Mouse (Mus musculus) MEL (cell line): ENCODE measurements around the gene Bbs9.

Experiments
- BHLHE40 ChIP-seq: IDR thresholded peaks from 2 replicates; pipeline ENCODE4 v1.6.1; 2012; ENCODE audit warnings: low read depth, mild to moderate bottlenecking, inconsistent platforms, low read length, improper control_type of control experiment, borderline replicate concordance
- CTCF ChIP-seq, 3 experiments: IDR thresholded peaks in 2 of 3; conservative IDR thresholded peaks in 1 of 3; 2 replicates each; pipeline ENCODE4 v1.5.1; 2011 to 2012; ENCODE audit warnings: low read length in 3 of 3, low read depth in 2 of 3, mild to moderate bottlenecking in 2 of 3, improper control_type of control experiment in 1 of 3, inconsistent platforms in 1 of 3, mixed read lengths in 1 of 3, moderate library complexity in 1 of 3; ENCODE audit not compliant: control insufficient read depth in 1 of 3, insufficient read depth in 1 of 3, poor library complexity in 1 of 3, severe bottlenecking in 1 of 3
- EP300 ChIP-seq, 2 experiments: IDR thresholded peaks; 2 replicates each; pipeline ENCODE4 v1.6.1; 2011; ENCODE audit warnings: improper control_type of control experiment in 2 of 2, low read length in 2 of 2, low read depth in 1 of 2, mild to moderate bottlenecking in 1 of 2
- MXI1 ChIP-seq: IDR thresholded peaks from 2 replicates; pipeline ENCODE4 v1.6.1; 2011; ENCODE audit warnings: mild to moderate bottlenecking, low read depth, low read length, improper control_type of control experiment
- NRF1 ChIP-seq: IDR thresholded peaks from 2 replicates; pipeline ENCODE4 v1.6.1; 2014; ENCODE audit warnings: low read depth, mild to moderate bottlenecking, inconsistent platforms, low read length, improper control_type of control experiment, moderate library complexity; ENCODE audit not compliant: poor library complexity, insufficient read depth, severe bottlenecking
- POLR2A ChIP-seq, 2 experiments: IDR thresholded peaks; 2 replicates each; pipeline ENCODE4 v1.6.1; 2011 to 2012; ENCODE audit warnings: low read length in 2 of 2, mild to moderate bottlenecking in 2 of 2, control low read depth in 1 of 2, improper control_type of control experiment in 1 of 2, low read depth in 1 of 2, moderate library complexity in 1 of 2; ENCODE audit not compliant: control insufficient read depth in 1 of 2, insufficient read depth in 1 of 2, poor library complexity in 1 of 2
- POLR2AphosphoS5 ChIP-seq: IDR thresholded peaks from 2 replicates; pipeline ENCODE4 v1.6.1; 2012; ENCODE audit warnings: low read depth, borderline replicate concordance, mild to moderate bottlenecking, inconsistent platforms, low read length, moderate library complexity, mixed read lengths
- SIN3A ChIP-seq: IDR thresholded peaks from 2 replicates; pipeline ENCODE4 v1.6.1; 2012; ENCODE audit warnings: low read length, improper control_type of control experiment, inconsistent platforms

GRCm38 (mm10) chr9:22718174-22718823 is 242.8 kb downstream of the Bbs9 start:
- TF ChIP-seq CTCF (IDR thresholded peaks at IDR 0.05 in 2 of 3, conservative IDR thresholded peaks at IDR 0.05 in 1 of 3; ENCODE audit: control insufficient read depth in 1 of 3, insufficient read depth in 1 of 3, low read depth in 2 of 3, low read length in 3 of 3, poor library complexity in 1 of 3, severe bottlenecking in 1 of 3) (no peak), POLR2A (IDR thresholded peaks at IDR 0.05; ENCODE audit: control insufficient read depth in 1 of 2, insufficient read depth in 1 of 2, low read depth in 1 of 2, low read length in 2 of 2, poor library complexity in 1 of 2) (no peak), EP300 (IDR thresholded peaks at IDR 0.05; ENCODE audit: low read depth in 1 of 2, low read length in 2 of 2) (peak; percentile 38 to 43; a peak in 3 of 4 replicates), NRF1 (no peak), POLR2AphosphoS5 (no peak), MXI1 (peak; percentile 45; the same call in 1 of the 2 replicates), BHLHE40 (no peak), SIN3A (no peak; the same call in 1 of the 2 replicates)
